Mouse (Mus musculus) brain, embryonic 14.5 days (tissue): ENCODE measurements around the gene Adgrl3. TPM values are rescaled to one million over a fixed set of nuclear protein-coding genes. Genes with fewer than 3 reads are reported as not detected.

Source experiments
- DNase-seq: peaks from one replicate; pipeline ENCODE4 v3.0.0-alpha.2; 2011; ENCODE audit warnings: low read depth
- CTCF ChIP-seq: fragments of 200-500 bp; IDR thresholded peaks from 2 replicates; pipeline ENCODE4 v1.5.1; 2012; ENCODE audit warnings: inconsistent platforms, mild to moderate bottlenecking, moderate library complexity, borderline replicate concordance; ENCODE audit not compliant: insufficient read depth, insufficient read length; ENCODE audit errors: extremely low read depth
- POLR2A ChIP-seq: fragments of 200-500 bp; IDR thresholded peaks from 2 replicates; pipeline ENCODE4 v1.6.1; 2012; ENCODE audit warnings: mild to moderate bottlenecking, inconsistent platforms, borderline replicate concordance; ENCODE audit not compliant: poor library complexity, insufficient read depth, insufficient read length, severe bottlenecking; ENCODE audit errors: extremely low read depth
- polyA plus RNA-seq: library from polyadenylated mRNA; depleted of rRNA; stranded (reverse); fragments of >200 nt; gene quantifications from 2 replicates; pipeline ENCODE4 v1.2.3, GENCODE M21; 2012

Adgrl3 gene
- polyA plus RNA-seq, 1 experiment, result 89.2 TPM

DNA sequence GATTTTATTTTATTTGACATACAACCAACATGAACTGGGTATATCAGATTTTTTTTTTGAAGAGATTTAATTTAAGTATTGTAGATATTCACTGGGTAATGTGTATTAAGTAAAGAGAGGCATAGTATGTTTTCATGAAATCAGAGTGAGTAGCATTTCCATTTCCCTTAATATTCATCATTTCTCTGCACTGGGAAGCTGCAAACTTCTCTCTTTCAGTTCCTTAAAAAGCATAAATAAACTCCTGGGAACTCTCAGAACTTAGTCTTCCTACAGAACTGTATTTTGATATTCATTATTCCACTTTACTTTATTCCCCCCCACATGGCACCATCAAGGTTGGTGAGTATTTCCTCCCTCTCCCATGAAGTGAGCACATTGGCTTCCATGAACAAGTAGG, 23.9 kb downstream of the Adgrl3 start:
- TF ChIP-seq CTCF (no peak), POLR2A (no peak)
- no peak for DNase-seq

GRCm38 (mm10) chr5:81046128-81046527, 26.2 kb downstream of the Adgrl3 start:
- DNase-seq, result no peak
- no peak for TF ChIP-seq CTCF
- no peak for TF ChIP-seq POLR2A

GRCm38 (mm10) chr5:81054628-81055027, 34.7 kb downstream of the Adgrl3 start:
- TF ChIP-seq POLR2A (no peak), CTCF (no peak)
- no peak for DNase-seq

DNA sequence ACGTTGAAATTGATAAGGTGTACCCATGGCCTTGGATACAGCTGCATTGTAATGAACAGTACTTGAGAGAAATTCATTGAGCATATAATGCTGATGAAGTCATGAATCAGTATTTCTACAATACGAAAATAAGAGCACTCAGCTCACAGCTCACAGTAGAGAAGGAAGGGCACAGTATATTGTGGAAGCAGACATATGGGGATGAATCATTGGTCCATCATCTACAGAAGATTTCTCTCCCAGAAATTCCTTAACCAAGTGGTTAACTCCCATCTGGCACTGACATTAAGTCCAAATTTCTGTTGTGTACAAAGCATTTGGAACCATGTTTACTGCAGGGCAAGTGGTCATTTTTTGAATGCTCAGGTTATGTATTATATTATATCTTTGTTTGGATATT, 35.3 kb downstream of the Adgrl3 start:
- TF ChIP-seq POLR2A (no peak), CTCF (no peak)
- no peak for DNase-seq

DNA sequence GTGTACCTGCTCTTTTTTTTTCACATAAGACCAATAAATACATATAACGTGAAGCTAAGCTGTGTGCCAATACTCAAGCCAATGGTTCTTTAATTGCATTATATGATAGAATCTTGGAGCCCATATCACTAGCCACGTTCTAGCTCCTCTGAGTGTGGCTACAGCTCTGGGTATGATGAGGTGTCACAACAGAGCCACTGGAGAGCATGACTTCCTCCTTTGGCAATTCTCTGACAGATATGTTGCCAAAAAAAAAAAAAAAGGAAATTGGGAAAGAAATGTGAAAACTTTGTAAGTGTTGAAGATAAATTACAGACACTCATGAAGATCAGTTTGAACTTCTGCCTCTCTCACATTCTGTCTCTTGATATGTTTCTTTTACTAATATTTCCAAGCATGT, 38.2 kb downstream of the Adgrl3 start:
- no peak for TF ChIP-seq POLR2A
- TF ChIP-seq CTCF, result no peak
- DNase-seq, result no peak

DNA sequence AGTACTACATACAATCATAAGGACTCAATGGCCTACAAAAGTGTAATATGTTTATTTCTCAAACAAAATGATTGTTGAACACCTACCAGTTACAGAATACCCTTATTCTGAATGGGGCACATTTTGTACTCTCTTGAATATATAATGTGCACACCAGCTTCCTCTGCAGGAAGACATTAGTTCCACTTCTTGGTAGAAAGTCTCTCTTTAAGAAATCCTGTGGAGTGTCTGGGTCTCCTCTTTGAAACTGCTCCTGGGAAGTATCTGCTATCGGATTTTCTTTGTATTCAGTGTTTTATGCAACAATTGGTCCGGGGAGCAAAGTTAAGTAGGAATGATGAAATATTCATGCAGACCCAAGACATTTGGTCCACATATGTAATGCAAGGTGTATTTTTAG, 41.0 kb downstream of the Adgrl3 start:
- TF ChIP-seq CTCF (no peak), POLR2A (no peak)
- DNase-seq, result no peak

DNA sequence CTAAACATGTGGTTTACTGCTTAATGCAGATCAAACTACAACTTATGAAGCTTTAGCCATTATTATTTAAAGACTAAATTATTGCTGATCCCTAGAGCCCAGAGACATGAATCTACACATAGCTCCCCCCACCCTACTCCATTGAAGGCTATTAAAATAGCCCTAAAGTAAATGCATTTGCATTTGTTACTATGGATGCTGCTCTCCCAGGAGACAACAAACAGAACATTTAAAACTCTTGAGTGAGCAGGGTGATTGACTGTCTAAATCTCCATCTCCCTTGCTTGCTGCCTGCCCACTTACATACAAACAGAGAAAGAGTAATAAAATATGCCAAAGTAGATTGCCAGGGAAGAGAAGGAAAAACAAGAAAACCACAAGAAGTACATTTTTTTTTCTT, 41.4 kb downstream of the Adgrl3 start:
- peak; percentile 38 for DNase-seq
- TF ChIP-seq CTCF, result no peak
- no peak for TF ChIP-seq POLR2A

DNA sequence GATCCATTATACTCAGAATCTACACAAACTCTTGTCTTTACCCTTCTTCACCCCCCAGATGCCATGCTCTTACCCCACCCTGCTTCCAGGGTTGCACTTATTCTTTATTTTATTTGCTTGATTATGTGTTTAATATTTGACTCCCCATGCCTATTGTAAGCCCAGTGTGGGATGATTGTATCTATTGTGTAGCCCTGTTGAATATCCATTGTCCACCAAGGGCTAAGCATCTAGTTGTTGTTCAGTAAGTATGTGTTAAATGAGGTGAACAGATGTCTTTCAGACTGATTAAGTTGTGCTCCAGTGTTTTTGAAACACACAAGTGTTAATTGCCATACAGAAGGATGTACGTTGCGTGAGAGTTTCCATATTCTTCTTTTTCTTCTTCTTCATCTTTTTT, 44.1 kb downstream of the Adgrl3 start:
- TF ChIP-seq CTCF, result no peak
- TF ChIP-seq POLR2A, result no peak
- DNase-seq, result peak; percentile 15

GRCm38 (mm10) chr5:81068173-81068572, 48.2 kb downstream of the Adgrl3 start:
- no peak for TF ChIP-seq POLR2A
- DNase-seq, result no peak

- DNase-seq, result no peak
- TF ChIP-seq POLR2A, result no peak
- no peak for TF ChIP-seq CTCF
Measured at GRCm38 (mm10) chr5:81068839-81069238, 48.9 kb downstream of the Adgrl3 start.

DNA sequence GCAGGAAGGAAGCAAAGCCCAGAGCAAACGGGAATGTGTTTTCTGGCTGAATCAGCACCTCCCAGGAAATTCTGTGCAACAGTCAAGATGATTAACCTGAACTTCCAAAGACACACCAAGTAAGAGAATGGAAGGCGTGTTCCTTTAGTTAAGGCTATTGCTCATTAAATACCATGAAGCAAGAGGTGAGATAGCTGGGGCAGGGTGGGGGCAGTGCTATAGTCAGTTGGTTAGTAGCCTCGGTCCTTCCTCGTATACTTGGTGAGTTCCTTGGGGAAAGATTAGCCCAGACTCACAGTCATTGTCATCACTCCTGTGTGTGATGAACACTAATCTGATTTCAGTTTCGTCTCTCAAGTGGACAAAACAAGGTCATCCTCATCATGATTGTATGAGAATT, 53.0 kb downstream of the Adgrl3 start:
- no peak for DNase-seq
- TF ChIP-seq POLR2A (no peak), CTCF (no peak)

- DNase-seq, result no peak
- no peak for TF ChIP-seq POLR2A
- no peak for TF ChIP-seq CTCF
Measured at GRCm38 (mm10) chr5:81073875-81074274, 53.9 kb downstream of the Adgrl3 start.

DNA sequence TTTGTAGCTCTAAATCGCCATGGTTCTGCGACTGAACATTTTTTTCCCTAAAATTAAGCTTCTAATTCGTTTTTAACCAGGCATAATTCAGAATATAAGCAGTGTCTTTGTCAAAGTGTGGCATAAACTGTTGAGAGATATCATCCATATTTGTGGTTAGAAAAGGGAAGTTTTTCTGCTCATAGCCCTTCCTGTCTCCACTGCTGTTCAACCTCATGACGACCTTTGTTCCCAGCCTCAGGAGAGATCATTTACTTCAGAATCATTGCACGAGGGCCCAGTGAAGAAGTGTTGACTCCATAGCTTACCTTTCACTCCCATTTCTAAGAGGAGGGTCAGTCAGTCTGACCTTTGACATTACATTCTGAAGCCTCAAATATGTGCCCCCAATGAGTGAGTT, 56.4 kb downstream of the Adgrl3 start:
- TF ChIP-seq CTCF (no peak), POLR2A (no peak)

GRCm38 (mm10) chr5:81077031-81077430, 57.1 kb downstream of the Adgrl3 start:
- TF ChIP-seq CTCF (no peak), POLR2A (no peak)
- no peak for DNase-seq

More for the DNA sequence above, 56.4 kb downstream of the Adgrl3 start:
- DNase-seq, result no peak
